Mouse (Mus musculus) embryonic fibroblast, embryonic 13.5 days (primary cell): ENCODE data around the gene Ccdc172.

Experiments used
- CTCF ChIP-seq: IDR thresholded peaks from 2 replicates; pipeline ENCODE4 v1.5.1; 2011; ENCODE audit warnings: mild to moderate bottlenecking, control low read depth, low read length, moderate library complexity, borderline replicate concordance; ENCODE audit not compliant: insufficient read depth
- POLR2A ChIP-seq: IDR thresholded peaks from 2 replicates; pipeline ENCODE4 v1.6.1; 2011; ENCODE audit warnings: low read depth, mild to moderate bottlenecking, control low read depth, low read length, moderate library complexity

DNA sequence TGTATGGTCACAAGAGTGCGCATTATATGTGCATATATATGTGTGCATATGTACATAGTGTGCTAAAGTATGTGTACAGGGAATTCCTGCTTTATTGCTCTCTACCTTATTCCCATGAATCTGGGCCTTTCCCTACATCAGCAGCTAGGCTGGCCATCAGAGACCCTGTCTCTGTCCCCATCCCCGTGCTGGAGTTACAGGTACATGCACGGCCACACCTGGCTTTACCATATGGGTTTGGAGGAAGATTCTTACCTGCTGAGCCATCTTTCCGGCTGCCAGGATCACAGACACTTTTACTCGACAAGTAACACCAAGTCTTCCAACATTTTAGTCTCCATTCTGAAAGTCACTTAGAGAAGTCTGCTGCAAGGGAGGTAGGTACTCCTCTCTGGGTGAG lies 71.2 kb downstream of the Ccdc172 start:
- no peak for TF ChIP-seq CTCF
- TF ChIP-seq POLR2A = no peak
